Mouse (Mus musculus) liver, adult 2 months (tissue): ENCODE data around the gene Nkd1.

Experiments used
- CTCF ChIP-seq: fragments of 200-500 bp; IDR thresholded peaks from 2 replicates; pipeline ENCODE4 v1.5.1; 2011; ENCODE audit warnings: low read depth, low read length, control low read depth
- POLR2A ChIP-seq: fragments of 200-500 bp; IDR thresholded peaks from 2 replicates; pipeline ENCODE4 v1.6.1; 2011; ENCODE audit warnings: low read length, control low read depth; ENCODE audit not compliant: insufficient read depth; ENCODE audit errors: extremely low read depth

DNA sequence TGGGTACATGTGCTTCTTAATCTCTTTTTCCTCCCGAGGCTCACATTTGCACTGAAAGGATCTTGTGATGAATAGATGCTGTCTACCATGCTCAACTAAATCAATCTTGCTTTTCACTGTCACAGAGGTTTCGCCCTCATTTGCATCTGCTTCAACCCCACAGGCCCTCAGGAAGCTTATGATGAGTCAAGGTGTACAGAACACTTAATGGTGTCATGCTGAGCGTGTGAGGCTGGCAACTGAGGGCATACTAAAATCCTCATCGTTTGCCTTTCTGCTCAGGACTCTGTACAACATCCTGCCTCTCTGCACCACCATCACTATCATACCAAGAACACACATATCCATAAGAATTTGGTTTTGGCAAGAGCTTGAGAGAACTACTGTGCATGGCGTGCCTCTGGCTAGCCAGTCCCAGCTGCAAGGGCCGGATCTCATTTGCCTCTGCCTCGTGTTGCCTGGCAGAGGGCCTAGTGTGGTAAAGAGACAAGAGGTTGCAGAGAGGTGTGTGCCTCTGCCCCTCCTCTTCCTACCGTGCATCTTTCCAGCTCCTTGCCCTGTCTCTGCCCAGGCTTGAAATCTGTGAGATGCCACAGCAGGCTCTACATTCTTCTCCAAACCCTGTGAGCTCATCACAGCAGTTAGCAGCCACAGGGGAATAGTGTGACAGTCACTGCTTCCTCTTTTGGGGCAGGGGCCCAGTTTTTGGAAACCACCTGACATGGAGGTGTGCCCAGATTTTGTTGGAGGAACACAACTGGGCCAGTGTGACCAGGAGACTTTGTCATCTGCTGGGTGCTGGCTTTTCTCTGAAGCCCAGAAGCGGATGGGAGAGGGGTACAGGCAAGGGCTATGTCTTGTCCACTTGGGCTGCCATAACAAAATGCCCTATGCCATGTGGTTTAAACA is 116.2 kb downstream of the Nkd1 start:
- no peak for TF ChIP-seq POLR2A
- TF ChIP-seq CTCF: no peak
